Mouse (Mus musculus) thymus, postnatal 36 days (tissue): ENCODE results near the gene Map7.
A peak's percentile ranks its signal among the peaks of the same experiment; 100 is the strongest.

Source experiments
- DNase-seq, 2 experiments: peaks; one replicate each; pipeline ENCODE4 v3.0.0; 2022; ENCODE audit warnings: mixed read lengths in 2 of 2

The Map7 gene

GRCm38 (mm10) chr10:20153507-20153906, 5.2 kb downstream of the Map7 start:
- DNase-seq, result no peak

- DNase-seq, result no peak
Observed at GRCm38 (mm10) chr10:20155401-20155800, 7.1 kb downstream of the Map7 start.

DNA sequence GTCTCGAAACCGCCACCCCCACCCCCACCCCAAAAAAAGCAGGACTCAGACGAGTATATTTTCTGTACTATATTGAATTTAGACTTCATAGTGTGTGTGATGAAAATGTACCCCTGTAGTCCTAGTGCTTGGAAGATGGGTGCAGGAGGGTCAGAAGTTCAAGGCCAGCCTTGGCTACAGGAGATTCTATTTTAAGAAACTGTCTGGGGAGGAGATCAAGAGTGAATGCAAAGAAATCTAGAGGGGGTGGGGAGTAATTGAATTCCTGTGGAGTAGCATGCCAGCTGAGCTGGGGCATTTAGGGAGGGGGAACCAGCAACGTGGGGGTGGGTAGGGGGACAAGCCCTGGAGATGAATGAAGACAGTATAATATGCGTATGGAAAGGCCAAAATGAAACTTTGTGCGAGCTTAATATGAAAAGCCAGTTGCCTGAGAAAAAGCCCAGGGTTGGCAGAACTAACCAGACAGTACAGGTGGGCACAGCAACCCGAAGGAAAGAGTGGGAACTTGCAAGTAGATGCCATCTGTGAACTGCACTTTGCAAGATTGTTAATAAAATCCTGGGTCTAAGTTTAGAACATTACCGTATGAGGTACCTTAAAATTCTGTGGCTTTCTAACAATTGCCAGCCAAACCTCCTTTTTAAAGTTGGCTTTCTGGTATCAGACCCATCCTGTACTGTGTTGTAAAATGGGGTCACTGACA, 8.9 kb downstream of the Map7 start:
- no peak for DNase-seq

DNA sequence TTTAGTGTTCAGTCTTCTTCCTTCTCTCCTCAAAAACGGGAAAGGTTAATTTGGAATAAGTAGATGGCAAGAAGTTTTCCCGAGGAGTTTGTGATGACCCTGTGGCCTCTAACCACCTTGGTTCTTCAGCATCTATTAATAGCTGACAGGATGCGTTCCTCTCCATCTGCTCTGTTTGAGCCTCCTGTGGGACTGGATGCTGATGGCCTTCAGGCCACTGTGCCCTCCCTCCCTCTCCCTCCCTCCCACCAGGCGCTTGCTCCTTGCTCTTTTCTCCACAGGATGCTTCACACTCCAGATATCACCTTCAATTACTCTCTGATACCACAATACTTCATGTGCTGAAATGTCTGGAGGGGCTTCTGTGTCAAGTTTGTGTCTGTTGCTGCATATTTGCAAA, 10.5 kb downstream of the Map7 start:
- no peak for DNase-seq

DNA sequence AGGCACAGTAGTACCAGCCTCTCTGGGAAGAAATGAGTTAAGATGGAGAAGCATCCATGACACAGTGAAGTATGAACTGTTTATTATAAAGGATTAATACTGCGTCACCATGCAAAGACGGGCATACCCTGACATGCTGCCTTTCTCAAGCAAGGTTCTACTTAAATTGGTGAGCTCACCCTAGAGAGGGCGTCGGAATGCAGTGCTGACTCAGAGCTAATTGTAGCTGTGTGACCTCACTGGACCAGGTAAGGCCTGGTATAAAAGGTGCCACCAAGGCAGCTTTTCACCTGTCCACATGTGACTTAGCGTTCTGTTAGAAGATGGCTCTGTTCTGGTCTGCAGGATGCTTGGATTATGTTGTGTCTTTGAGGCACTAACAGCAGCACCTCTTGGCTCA, 11.0 kb downstream of the Map7 start:
- no peak for DNase-seq

DNA sequence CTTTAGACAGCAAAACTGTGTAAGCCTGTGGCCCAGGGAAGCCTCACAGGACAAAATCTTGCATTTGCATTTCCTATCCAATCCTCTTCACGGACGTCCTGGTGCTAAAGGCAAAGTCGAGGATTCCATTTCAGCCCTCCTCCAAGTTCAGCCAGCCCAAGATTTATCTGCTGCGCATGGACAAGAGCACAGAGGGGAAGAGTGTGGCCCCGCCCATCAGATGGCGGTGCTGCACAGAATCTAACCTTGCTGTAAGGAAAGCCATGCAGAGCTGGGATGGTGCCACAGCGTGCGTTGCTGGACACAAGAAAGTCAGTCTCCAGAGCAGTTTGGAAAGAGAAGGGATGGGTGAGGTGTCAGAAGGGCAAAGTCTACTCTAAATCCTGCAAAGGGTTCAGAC, 12.6 kb downstream of the Map7 start:
- no peak for DNase-seq

DNA sequence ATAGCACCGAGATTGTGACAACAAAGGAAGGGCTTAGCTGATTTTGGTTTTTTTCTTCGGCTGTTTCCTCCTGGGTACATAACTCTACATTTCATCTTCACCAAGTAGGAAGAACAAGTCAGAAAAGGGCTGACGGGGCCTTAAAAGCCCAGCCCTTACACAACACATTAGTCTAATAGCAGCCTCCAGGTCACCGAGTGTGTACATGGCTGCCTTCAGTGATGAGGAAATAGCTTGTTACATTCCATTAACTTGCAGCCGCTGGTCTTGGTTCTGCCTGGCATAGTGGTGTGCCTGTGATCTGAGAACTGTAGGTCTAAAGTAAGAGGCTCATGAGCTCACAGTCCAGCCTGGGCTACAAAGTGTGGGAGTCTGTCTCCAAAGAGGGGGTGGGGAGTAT, 16.5 kb downstream of the Map7 start:
- DNase-seq, result no peak

GRCm38 (mm10) chr10:20166797-20167196, 18.5 kb downstream of the Map7 start:
- DNase-seq, result no peak

DNA sequence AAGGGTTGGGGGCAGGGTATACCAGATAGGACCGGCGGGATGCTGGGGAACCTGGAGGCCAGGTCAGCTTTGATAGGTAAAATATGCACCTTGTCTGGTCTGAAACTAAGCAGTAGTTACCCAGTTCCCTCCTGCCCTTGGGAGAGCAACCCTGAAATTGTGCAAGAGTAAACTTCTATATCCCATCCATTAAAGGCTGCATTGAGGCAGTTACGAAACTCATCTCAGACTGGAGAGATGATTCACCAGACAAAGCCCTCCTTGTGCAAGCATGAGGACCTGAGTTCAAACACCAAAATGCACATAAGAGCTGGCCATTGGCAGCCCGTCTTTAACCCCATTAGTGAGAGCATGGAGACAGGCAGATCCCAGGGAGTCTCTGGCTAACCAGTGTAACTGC, 19.2 kb downstream of the Map7 start:
- no peak for DNase-seq

GRCm38 (mm10) chr10:20169182-20169674, 21.0 kb downstream of the Map7 start:
- no peak for DNase-seq

DNA sequence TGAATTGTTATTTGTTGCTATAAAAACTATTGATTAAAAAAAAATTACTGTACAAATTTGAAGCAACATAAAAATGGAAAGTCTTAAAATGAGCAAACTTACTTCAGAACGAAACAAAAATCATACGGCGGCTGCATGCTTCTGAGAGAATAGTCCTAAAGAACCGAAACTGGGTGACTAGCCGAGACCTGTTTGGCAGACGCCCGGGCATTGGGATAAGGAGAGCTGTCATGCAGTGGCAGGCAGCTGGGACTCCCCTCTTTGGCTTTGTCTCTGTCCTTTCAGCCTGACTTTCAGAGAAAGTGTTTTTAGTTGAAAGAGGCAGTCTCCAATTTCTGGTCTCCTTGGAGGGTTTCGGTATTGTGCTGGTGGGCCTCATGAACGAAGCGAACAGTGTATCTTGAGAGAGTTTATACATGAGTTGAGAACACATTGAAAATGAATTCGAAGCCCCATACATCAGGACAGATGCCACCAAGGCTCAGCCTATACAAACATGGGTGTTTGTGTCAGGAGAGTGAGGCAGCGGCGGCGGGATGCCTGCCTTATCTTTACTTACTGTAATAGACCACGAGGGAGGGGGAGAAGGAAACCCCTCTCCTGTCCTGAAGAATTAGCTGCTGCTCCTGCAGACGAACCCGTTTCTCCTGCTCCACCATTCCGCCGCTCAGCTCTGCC, 21.8 kb downstream of the Map7 start:
- DNase-seq, result no peak

DNA sequence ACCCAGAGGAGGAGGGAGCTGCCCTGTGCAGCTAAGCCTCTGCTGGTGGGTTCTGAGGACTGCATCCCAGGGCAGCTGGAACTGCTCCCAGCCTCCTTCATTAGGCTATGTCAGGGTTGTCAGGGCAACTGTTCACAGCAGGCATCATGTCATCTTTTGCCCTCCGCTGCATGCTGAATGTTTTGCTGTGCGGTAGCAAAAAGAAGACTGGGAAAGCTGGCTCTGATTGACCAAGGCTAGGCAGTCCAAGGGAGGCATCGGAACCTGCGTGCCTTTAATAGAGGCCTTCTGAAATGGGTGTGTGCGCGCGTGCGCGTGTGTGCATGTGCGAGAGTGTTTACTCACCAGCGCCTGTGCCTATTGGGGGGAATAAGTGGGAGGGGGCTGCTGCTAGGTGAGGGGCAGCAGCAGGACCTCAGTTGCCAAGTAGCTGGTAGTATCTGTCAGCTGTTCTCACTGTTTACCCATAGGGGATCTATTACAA, 22.4 kb downstream of the Map7 start:
- DNase-seq, result peak; percentile 27 to 35

DNA sequence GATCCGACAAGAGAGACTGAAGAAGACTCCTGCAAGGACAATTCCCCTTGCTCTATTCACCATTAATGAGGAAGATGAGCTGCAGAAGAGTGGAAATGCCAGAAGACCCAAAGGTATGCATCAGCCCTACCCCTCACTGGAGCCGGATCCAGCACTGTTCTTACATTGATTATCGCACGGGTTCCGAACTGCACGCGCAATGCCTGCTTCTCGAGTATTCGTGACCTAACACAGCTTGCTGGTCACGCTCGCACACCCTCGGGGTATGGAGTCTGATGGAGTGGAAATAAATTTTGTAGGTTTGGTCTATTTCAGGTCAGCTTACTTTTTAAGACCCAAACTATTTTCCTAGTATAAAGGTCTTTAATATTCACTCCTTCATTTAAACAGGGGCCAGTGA, 22.9 kb downstream of the Map7 start:
- no peak for DNase-seq

DNA sequence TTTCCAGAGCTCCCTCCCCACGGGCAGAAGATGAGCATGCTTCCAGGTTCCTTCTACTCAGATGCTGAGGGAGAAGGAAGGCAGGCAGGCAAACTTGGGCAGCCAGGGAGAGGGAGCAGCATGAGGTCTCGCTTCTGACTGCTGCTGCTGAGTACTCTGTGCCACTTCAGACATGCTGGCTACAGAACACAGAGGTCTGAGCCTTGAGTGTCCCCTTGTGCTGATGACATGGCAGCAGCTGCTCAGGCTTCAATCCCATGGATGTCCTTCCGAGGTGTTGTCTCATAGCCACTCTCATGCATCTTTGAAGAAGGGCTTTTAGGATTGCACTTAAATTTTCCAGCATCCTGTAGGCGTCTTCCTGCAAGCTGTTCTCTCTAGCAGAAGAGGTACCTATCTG, 23.5 kb downstream of the Map7 start:
- no peak for DNase-seq

DNA sequence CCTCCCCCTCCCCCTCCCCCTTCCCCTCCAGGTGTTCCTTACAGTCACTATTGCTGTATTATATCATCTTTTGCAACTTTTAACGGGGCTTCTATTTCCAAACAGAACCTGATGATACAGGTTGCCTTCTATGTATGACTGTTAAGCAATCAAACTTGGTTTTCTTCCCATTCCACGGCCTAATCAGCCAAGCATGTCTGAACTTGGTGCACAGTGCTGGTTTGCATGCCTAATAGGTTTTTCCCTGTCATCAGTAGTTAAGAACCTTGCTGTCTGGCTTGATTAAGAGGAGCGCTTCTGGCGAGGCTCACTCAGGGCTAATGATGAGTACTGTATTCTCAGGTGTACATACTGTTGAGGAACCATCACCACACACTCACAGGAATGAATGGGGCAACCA, 25.5 kb downstream of the Map7 start:
- no peak for DNase-seq

GRCm38 (mm10) chr10:20176054-20176453, 27.8 kb downstream of the Map7 start:
- no peak for DNase-seq

- DNase-seq, result no peak
Observed at GRCm38 (mm10) chr10:20178807-20179605, 30.7 kb downstream of the Map7 start.

GRCm38 (mm10) chr10:20181198-20181597, 32.9 kb downstream of the Map7 start:
- DNase-seq, result no peak

DNA sequence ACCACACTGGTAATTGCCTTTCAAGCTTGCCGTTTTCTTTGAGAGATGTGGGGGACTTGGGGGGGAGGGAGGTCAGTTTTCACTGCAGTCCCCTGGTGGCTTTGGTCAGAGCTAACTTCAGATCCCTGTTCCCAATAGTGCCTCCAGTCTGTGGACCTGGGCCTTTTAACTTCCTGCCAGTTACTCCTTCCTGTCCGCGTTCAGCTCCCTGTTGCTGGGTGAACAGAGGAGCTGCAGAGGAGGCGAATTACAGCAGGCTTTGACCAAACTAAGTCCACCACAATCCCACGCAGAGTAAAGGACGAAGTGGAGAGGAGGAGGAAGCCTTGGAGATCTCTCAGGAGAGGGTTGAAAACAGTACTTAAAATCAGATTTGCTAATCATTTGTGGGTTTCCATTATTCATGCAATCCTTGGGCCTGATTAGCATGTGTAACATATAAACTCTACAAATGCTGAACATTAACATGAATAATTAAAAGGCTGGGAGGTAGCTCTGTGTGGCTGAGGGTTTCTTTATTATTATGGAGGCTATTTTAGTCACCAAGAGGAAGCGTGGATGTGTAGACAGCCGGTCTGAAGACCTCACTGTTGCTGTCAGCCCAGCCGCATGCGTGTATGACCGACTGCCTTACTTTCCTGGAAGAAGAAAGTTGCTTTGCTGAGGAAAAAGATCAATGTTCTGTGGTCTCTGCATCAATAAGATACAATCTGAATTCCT, 33.6 kb downstream of the Map7 start:
- DNase-seq, result no peak

DNA sequence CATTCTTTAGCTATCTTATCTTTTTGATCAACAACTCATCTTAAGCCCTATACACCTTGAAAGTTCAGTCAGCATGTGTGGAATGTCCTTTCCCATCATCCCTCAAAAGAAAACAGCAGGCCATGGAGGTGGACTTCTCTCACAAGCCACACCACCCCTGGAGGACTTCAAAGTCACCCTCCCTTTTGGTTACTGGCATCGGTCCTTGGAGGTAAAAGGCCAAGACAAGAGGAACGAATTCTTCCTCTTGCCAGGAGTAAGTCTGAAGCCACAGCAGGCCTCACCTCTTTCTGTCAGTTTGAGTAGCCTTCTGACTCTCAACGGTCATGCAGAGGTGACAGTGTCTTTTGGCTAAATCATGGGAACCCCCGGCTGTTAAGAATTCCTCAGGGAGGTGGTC, 36.1 kb downstream of the Map7 start:
- no peak for DNase-seq

- no peak for DNase-seq
Observed at GRCm38 (mm10) chr10:20185264-20185663, 37.0 kb downstream of the Map7 start.

DNA sequence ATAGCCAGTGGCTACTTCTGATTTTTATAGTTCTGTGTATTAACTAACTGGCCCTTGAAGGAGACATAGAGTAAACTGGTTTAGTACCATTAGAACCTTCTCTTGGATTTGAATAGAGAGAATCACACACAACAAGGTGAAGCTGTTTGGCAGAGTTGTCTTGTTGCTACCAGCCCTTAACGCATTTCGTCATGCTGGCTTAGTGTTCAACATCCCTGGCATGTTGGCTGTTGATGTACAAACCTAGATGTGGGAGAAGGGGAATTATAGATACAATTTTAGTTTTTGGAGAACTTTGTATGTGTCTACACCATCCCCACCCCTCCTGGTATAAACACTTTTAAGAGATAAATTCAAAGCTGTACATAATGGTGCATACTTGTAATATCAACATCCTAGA, 37.5 kb downstream of the Map7 start:
- DNase-seq, result no peak

DNA sequence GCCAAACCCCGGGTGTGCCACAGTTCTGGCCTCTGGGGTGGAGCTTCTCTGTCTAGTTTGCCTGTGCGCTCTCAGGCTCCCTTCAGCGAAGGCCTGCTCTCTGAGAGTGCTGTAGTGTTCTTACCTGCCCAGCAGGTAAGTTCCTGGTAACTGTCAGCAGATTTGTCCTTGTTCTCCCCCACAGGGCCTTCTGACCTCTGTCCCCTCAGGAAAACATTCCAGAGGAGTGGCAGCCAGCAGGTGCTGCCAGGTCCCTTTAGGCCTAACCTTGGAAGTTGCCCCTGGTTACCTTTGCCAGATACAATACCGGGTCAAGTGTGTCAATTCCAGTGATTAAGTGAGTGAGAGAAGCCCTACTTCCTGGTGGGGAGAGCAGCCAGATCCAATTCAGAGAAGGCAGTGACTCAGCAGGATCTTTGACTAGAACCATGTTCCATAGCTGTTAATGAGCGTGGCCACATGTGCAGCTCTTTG, 38.6 kb downstream of the Map7 start:
- no peak for DNase-seq
